Mouse (Mus musculus) mesoderm, embryonic 11.5 days (tissue): ENCODE data around the gene Rcor2.

ENCODE experiments used
- DNase-seq: peaks from one replicate; pipeline ENCODE4 v3.0.0-alpha.2; 2012; ENCODE audit warnings: low read depth, low spot score

The Rcor2 gene

DNA sequence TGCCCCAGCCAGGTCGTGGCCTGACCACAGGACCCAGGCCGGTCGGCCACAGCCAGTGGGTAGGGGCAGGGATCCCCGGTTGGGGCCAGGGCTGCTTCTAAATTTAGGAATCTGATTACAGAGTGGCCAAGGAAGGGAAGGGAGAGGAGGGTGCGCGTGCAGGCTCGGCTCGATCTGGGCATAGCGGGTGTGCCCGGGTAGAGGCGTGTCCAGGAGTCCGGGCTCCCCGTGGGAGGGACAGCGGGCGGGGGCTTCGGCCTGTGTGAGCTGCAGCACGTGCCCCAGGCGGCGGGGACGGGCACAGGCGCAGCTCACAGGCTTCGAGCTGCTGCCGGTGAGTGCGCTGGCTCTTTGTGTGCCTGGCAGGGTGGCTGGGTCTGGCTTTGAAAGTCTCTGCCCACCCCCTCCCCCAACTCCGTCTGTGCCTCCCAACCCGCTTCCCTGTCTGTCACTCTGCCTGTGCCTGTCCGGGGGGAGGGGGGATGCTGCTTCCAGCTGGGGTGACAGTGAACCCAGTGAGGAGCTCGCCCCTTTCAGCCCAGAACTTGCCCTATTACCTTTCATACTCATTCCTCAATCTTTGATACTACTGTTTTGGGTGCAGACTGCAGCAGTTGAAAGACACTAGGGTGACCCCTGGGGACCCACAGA, at the start of gene Rcor2:
TSS of gene Rcor2 (plus strand) at position 235 of the 651 bp plus-strand sequence.
- DNase-seq: peak; percentile 87

DNA sequence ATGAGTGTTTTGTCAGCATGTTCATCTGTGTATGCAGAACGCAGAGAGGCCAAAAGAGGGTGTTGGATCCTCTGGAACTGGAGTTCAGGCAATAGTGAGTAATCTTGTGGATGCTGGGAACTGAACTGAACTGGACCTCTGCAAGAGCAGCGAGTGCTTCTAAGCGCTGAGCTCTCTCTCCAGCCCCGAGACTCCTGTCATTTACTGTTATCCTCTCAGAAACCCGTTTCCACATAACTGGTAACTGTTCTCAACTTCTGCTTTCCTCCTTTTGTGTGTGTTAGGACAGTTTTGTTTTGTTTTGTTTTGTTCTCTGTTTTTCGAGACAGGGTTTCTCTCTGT, 49.2 kb upstream of the Rcor2 start:
- no peak for DNase-seq

DNA sequence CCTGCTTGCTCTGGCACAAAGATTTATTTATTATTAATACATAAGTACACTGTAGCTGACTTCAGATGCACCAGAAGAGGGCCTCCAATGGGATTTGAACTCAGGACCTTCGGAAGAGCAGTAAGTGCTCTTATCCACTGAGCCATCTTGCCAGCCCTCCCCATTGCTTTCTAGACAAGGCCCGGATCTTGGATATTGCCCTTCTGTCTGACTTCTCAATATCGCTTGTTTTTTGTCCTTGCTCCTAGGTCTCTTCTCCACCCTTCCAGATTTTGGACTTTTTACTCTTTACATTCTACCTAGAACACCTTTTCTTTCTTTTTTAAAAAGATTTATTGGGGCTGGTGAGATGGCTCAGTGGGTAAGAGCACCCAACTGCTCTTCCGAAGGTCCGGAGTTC, 48.4 kb upstream of the Rcor2 start:
- no peak for DNase-seq

DNA sequence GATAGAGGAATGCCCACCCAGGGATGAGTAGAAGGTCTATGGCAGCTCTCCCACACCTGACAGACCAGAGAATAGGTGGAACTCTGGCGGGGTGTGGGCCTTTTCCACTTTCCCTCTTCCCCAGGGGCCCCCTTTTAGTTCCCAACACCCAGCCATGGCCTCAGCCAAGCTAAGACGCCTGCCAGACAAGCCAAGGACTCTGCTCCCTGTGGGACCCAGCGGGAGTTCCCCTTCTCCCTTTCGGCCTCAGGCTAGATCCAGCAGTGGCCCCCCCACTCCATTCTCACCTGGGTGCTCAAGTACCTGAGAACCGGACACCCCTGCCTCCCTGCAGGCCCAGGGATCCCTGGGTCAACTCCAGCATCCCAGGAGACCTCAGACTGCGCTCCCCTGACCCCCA, 44.9 kb upstream of the Rcor2 start:
- DNase-seq: no peak

DNA sequence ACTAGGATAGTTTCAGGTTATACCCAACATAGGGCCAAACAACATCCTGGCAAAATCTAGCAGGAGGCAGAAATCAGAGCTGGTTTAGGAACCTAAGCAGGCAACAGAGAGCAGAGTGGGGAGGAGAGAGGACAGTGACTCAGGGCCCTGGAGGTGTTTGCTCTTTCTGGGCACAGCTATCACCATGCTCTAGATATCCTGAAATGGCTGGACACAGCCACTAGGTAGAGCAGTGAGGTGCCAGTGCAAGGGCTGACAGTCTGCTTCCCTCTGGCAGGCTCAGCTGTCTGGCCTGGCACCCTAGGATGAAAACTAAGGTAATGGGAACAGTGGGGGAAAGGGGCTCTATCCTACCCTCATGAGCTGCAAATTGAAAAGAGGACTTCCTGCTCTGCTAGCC, 43.6 kb upstream of the Rcor2 start:
- no peak for DNase-seq

DNA sequence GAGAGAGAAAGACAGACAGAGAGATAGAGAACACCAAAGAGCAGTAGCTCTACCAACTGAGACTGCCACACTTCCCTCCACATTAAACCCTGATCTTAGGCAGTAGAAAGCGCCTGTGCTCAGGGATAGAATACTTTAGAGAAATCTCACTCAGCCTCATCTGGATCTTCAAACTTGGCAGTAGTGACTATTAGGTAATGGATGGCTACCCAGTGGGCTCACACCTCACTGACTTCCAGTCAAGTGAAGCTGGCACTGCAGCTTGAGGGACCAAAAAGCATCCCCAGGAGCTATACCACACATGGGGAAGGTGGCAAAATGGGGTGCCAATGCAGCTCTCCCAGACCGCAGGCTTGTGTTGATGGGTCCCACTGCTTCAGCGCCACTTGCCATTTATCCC, 42.9 kb upstream of the Rcor2 start:
- no peak for DNase-seq

DNA sequence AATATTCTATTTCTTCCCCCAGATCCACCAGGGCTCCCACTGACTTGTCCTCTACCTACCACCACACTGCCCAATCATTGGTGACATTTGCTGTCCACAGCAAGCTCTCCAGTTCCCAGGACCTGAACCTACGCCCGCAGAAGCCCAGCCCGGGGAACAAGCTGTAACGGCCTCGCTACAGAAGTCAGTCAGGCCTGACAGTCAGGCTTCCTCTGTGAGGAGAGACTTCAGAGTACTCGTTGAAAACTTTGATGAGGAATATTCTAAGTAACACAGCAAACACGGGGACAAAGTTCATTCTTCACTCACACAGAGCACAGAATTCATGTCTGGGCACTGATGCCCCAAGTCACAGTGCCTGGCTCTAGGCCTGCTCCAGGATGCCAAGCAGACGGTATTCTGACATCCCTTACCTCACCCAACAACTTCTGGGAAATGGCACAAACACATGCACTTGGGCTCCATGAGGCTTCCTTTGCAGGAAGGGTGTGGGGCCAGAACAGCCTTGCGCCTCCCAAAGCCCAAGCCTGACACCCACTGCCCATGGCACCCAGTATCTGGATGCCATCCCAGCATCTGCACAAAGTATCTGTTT, 41.9 kb upstream of the Rcor2 start:
- no peak for DNase-seq

DNA sequence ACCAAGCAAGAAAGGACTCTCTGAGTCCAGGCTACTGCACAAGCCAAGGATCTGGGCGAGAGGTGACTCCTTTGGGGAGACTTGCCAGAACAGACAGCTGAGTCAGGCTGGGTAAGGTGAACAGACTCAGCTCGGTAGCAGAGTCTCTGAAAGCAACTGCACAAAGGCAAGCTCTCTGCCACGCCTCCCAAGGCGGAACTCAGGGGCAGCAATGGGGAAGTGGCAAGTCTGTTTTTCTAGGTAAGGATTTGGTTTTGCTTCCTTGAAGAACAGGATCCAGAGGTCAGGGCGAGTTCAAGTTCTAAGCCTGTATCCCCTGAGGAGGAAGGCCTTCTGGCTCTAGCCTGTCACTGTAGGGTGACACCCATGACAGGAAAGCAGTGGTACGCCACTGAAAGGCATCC, 40.6 kb upstream of the Rcor2 start:
- no peak for DNase-seq

DNA sequence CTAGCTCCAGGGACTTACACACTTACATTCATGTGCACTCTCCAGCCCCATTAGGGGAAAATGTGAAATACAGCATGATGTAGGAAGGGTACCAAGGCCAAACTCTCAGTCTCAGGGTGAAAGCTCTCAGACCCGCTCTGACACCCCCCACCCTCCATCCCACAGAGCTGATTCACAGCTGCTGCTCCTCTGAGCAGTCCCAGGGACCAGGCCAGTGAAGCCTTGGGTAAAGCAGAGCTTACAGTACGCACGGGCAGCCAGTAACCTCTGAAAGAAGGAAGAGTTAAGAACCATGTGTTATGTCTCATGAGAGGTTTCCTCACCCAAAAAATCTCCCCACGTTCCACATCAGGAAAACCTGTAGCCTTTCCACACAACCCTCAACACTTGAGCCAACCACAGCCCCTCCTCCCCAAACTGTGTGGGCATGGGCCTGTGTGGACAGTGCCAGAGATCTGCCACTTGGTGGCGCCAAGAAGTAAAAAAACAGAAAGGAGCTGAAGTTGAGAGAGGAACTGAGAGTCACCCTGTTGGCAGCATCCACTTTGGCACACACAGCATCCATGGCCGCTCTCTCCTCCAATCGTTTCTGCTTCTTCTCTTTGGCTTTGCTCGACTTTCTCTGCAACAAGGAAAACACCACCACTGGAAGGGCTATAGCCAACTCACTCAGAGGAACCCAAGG, 32.4 kb upstream of the Rcor2 start:
- peak; percentile 79 for DNase-seq

DNA sequence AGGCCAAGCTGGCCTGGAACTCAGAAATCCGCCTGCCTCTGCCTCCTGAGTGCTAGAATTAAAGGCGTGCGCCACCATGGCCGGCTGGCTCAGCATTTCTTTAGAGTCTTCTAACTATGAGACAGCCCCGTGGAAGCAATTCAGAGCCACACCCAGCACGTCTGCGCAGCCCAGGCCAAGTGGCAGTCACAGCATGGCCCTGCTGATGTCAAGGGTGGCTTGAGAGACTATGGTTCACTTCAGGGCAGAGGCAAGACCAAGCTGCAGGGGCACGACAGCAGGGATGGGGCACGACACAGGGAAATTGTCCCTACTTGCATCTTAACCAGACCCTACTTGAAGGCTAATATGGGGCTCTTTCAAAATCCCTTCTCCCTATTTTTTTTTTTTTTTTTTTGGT, 31.7 kb upstream of the Rcor2 start:
- no peak for DNase-seq

DNA sequence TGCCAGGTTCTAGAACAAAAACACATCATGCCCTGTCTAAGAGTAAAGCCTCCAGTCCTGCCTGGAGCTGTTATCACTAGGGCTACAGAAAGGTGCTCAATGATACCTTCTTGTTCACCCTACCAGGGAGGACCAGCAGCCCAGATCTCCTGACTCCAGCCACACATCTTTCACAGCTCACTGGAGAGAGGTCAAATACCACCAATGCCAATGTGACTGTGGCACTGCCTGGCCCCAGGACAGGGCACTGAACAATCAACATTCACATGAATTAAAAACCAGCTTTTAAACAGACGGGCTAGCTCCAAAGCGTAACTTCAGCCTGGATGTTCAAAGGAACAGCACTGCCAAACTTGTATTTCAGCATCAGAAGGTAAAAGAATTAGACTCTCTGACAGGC, 31.1 kb upstream of the Rcor2 start:
- DNase-seq: no peak

DNA sequence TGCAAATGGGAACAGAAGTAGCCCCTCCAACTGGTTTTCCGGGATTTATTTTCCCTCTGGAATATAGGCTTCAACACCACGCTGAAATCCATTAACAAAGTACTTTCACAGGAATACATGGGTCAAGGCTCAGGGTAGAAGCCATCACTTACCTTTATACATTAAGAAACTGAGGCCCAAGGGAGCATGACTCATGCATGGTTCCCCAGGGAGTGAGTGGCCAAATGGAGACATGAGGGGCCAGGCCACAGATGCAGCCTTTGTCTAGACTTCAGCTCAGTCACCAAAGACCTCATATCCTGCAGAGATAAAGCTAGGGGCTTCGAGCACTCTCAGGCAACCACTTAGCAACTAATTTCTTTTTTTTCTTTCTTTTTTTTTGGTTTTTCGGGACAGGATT, 30.4 kb upstream of the Rcor2 start:
- no peak for DNase-seq

DNA sequence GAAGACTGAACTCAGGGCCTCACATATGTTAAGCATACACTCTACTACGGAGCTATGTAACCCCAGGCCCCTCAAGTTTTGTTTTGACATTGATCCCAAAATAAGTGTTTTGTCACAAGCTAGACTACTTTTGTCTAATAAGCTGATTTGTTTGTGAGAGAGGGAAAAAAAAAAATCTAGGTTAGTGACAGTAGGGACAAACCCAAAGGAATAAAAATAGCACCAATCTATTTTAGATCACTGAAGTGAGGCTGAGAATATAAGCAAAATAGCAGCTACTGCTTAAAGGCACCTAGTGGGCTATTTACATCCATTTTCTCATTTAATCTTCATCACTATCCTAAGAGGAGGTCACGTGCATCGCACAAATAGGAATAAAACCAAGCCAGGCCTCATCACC, 27.6 kb upstream of the Rcor2 start:
- DNase-seq: no peak

DNA sequence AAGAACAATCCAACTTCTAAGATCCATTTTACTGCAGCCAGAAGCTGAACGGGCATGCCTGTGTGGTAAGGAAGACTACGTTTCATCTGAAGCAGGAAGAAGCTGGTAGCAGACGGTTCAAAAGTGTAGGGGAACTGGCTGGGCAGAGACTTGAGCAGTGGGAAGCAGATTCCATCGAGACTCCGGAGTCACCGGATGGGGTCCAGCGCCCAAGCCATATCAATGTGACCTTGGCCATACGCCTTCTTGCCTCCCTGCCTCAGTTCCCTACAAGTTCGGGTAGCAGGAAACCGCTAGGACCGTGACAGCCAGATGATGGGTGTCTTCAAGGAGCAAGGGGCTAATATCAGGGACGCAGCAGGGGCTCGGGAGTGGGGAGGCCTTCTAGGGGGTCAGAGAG, 26.8 kb upstream of the Rcor2 start:
- no peak for DNase-seq

DNA sequence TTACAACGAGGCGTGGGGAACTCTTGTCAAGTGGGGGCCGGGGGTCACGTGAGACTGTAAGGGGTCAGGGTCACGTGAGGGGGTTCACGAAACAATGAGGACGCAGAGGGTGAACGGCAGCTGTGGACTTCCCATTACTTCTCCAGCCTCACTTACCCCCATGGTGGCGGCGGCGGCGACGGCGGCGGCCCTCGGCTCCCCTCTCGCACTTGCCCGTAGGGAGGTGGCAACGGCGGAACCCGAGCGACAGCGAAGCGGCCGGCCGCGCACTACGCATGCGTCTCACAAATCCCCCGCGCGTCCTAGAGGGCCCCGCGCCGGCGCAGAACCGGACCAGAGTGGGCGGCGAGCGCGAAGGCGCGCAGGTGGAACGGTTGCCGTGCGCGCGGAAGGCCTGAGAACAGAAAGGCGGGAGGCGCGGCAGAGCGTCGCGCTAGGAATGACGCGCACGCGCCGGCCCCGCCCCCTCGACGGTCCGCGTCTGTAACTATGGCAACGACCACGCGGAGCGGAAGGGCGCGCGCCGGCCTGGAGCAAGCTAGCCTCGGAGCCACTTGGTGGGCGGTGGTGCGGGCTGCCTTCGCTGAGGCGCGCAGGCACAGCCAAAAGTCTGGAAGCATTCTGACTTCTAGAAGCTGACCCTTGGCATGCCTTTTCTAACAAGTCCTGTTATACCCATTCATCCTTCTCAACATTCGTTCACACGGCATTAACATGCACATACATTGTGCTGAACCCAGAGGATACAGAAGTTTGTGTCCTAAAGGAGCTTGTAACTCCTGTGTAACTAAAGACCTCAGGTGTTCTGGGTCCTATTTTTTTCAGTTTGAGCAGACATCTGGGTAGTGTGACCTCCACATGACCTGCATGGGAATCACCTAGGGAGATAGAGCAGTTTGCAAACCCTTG, 26.1 kb upstream of the Rcor2 start, which contains the start of gene Naa40:
TSS of gene Naa40 (minus strand) at position 402 of the 909 bp plus-strand sequence.
- DNase-seq: peak; percentile 97

DNA sequence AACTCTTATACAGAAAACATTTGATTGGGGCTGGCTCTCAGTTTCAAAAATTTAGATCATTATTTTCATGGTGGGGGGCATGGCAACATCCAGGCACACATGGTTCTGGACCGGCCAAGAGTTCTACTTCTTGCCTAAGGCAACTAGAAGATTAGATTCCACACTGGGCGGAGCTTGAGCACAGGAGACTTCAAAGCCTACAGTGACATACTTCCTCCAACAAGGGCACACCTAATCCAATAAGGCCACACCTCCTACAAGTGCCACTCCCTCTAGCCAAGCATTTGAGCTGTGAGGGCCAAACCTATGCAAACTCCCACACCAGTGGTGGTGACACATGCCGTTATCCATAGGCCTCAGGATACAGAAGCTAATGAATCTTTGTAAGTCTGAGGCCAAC, 21.1 kb upstream of the Rcor2 start:
- no peak for DNase-seq

DNA sequence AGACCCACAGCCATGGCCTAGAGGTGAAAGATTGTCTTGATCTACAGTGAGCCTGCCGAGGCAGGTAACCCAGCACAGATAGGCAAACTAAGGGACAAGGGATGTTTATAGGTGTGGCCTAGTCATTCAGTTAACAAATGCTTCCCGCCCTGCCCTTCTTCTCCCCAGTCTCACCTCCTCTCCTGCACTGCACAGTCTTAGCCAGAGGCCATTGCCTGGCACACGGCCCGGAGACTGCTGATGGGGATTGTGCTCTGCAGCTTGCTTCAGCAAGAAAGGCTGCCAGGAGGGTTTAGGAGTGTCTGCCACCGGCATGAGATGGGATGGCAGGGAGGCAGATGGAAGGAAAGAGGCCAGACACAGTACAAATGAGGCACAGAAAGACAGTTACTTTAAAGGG, 9.2 kb upstream of the Rcor2 start:
- DNase-seq: no peak

DNA sequence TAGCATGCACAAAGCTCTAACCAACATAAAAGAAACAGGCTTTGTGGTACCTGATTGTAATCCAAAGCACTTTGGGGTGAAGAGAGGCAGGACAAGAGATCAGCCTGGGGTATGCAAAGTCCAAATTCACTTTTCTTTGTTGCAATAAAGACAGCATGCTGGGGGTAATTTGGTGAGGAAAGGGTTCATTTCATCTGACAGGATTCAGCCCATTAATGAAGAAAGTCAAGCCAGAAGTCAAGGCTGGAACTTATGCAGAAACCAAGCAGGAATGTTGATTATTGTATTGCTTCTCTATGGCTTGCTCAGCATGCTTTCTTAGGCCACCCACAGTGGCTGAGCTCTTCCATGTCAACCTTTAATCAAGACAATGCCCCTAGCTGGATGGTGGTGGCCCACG, 5.6 kb upstream of the Rcor2 start:
- no peak for DNase-seq

DNA sequence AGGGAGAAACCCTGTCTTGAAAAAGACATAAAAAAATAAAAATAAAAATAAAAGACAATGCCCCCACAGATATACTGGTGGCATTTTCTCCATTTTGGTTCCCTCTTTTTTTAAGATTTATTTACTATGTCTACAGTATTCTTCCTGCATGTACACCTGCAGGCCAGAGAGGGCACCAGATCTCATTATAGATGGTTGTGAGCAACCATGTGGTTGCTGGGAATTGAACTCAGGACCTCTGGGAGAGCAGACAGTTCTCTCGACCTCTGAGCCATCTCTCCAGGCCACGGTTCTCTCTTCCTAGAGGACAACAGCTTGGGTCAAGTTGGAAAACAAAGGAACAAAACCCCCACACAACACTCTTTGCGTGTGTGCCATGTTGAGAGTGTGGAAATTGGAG, 5.2 kb upstream of the Rcor2 start:
- DNase-seq: no peak

DNA sequence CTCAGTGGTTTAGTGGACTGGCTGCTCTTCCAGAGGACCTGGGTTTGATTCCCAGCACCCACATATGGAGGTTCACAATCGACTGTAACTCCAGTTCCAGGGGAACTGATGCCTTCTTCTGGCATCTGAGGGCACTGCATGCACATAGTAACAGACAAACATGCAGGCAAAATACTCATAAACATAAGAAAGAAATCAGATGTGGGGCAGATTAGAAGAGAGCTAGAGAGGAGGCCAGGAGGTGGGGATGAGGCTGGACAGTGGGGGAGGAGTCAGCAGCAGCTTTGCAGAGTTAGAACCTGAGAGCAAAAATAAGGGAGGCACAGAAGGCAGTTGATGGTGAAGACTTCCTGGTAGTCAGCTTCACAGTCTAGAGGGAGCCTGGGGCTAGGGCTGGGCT, 4.5 kb upstream of the Rcor2 start:
- DNase-seq: no peak

DNA sequence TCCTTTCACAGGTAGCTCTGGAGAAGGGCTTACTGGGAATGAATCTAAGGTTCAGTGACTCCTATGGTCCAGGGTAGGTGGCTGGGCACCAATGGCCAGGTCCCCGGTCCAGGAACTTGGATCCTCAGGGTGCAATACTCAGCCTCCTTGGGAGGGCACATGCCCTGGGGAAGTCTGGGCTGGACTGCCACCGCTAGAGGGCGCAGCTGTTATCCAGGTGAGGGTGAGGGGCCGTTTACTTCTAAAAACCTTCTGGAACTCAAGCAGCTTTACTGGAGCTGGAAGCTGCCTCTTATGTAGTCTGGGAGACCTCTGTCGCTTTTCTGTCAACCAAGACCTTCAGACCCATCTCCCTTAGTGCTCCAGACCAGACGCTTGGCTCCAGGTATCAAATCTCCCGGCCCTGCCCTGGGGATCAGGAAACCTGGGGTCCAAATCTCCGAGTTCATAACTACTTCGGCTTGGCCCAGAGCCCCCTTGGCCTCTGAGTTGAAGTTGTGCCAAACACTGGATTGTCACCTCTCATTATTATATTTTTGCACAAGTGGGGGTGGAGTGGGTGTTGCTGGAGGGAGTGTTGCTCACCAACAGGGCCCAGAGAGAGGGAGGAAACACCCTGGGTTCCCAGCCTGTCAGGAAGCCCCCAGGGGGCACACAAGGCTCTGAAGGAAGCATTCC, 2.9 kb upstream of the Rcor2 start:
- DNase-seq: peak; percentile 82
